Mouse (Mus musculus) lung, postnatal 0 days (tissue): ENCODE measurements around the gene Cfdp1.

Experiments
- CTCF ChIP-seq: IDR thresholded peaks from 2 replicates; pipeline ENCODE4 v1.5.1; 2016; ENCODE audit warnings: antibody characterized with exemption, mild to moderate bottlenecking
- EP300 ChIP-seq: IDR thresholded peaks from 2 replicates; pipeline ENCODE4 v1.6.1; 2016; ENCODE audit warnings: antibody characterized with exemption, mild to moderate bottlenecking, control low read depth

DNA sequence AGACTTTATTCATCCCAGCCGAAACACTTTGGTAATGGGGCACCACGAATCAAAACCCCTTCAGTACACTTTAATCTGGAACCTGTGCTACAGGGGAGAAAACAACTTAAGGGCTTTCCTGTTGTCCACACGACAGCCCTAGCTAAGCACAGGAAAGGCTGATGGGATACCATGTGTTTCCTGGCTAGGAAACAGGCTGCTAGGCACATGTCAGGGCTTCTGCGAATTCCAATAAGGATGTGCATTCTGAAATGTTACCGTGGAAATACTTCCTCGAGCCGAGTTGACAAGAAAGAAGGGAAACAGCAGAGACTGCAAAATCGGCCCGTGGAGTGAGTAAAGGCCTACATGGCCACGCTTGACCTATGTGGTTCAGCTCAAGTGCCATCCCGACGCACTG, 34.1 kb downstream of the Cfdp1 start:
- TF ChIP-seq CTCF (no peak), EP300 (no peak)
